Mouse (Mus musculus): ENCODE data around the gene Gigyf2. TPM values are rescaled to one million over a fixed set of nuclear protein-coding genes. Genes with fewer than 3 reads are reported as not detected.
A peak's percentile ranks its signal among the peaks of the same experiment; 100 is the strongest.
"Not testable (repeated sequence)": the region's sequence is repeated elsewhere in the genome, so short reads cannot be mapped to it uniquely, and the experiment has no call there.

The Gigyf2 gene
- polyA plus RNA-seq, 1 experiment: 35.7 TPM

GRCm38 (mm10) chr1:87409380-87409779, 82.6 kb downstream of the Gigyf2 start:
- no peak for TF ChIP-seq POLR2A (IDR thresholded peaks at IDR 0.05; ENCODE audit: borderline replicate concordance, low read depth, low read length)
- TF ChIP-seq CTCF (IDR thresholded peaks at IDR 0.05; ENCODE audit: low read depth, low read length): no peak
- Histone ChIP-seq H3K4me3 (ENCODE audit: insufficient read depth, low read length) (no peak overlapping the region), H3K4me1 (ENCODE audit: control insufficient read depth, insufficient read depth, low read length) (peaks cover 3% of the 10 kb centered on the region), H3K27ac (ENCODE audit: insufficient read depth, low read depth, low read length) (no peak overlapping the region)

- Histone ChIP-seq H3K27ac (ENCODE audit: insufficient read depth, low read depth, low read length) (no peak overlapping the region), H3K4me1 (ENCODE audit: control insufficient read depth, insufficient read depth, low read length) (no peaks in the 10 kb centered on the region), H3K4me3 (ENCODE audit: insufficient read depth, low read length) (no peak overlapping the region)
- TF ChIP-seq CTCF (IDR thresholded peaks at IDR 0.05; ENCODE audit: low read depth, low read length) (no peak), POLR2A (IDR thresholded peaks at IDR 0.05; ENCODE audit: borderline replicate concordance, low read depth, low read length) (no peak)
Observed at GRCm38 (mm10) chr1:87418733-87419132, 91.9 kb downstream of the Gigyf2 start.

- H3K27ac ChIP-seq (ENCODE audit: insufficient read depth, low read depth, low read length): no peak overlapping the region
- no peak overlapping the region for H3K4me3 ChIP-seq (ENCODE audit: insufficient read depth, low read length)
- TF ChIP-seq CTCF (IDR thresholded peaks at IDR 0.05; ENCODE audit: low read depth, low read length) (no peak), POLR2A (IDR thresholded peaks at IDR 0.05; ENCODE audit: borderline replicate concordance, low read depth, low read length) (no peak)
- no peaks in the 10 kb centered on the region for H3K4me1 ChIP-seq (ENCODE audit: control insufficient read depth, insufficient read depth, low read length)
Observed at GRCm38 (mm10) chr1:87435125-87435524, 108.3 kb downstream of the Gigyf2 start.

- H3K27ac ChIP-seq (ENCODE audit: insufficient read depth, low read depth, low read length): no peak overlapping the region
- TF ChIP-seq CTCF (IDR thresholded peaks at IDR 0.05; ENCODE audit: low read depth, low read length) (no peak), POLR2A (IDR thresholded peaks at IDR 0.05; ENCODE audit: borderline replicate concordance, low read depth, low read length) (no peak)
- H3K4me3 ChIP-seq (ENCODE audit: insufficient read depth, low read length): no peak overlapping the region
- no peaks in the 10 kb centered on the region for H3K4me1 ChIP-seq (ENCODE audit: control insufficient read depth, insufficient read depth, low read length)
Observed at GRCm38 (mm10) chr1:87436583-87436982, 109.8 kb downstream of the Gigyf2 start.

- H3K4me3 ChIP-seq (ENCODE audit: insufficient read depth, low read length): no peak overlapping the region
- no peaks in the 10 kb centered on the region for H3K4me1 ChIP-seq (ENCODE audit: control insufficient read depth, insufficient read depth, low read length)
- TF ChIP-seq POLR2A (IDR thresholded peaks at IDR 0.05; ENCODE audit: borderline replicate concordance, low read depth, low read length) (no peak), CTCF (IDR thresholded peaks at IDR 0.05; ENCODE audit: low read depth, low read length) (peak; percentile 82)
- no peak overlapping the region for H3K27ac ChIP-seq (ENCODE audit: insufficient read depth, low read depth, low read length)
Observed at GRCm38 (mm10) chr1:87447183-87448104, 120.6 kb downstream of the Gigyf2 start.

- no peak overlapping the region for H3K4me3 ChIP-seq (ENCODE audit: insufficient read depth, low read length)
- H3K27ac ChIP-seq (ENCODE audit: insufficient read depth, low read depth, low read length): no peak overlapping the region
- TF ChIP-seq CTCF (IDR thresholded peaks at IDR 0.05; ENCODE audit: low read depth, low read length) (no peak), POLR2A (IDR thresholded peaks at IDR 0.05; ENCODE audit: borderline replicate concordance, low read depth, low read length) (no peak)
- no peaks in the 10 kb centered on the region for H3K4me1 ChIP-seq (ENCODE audit: control insufficient read depth, insufficient read depth, low read length)
Observed at GRCm38 (mm10) chr1:87449432-87449831, 122.6 kb downstream of the Gigyf2 start.

GRCm38 (mm10) chr1:87456425-87456824, 129.6 kb downstream of the Gigyf2 start:
- H3K27ac ChIP-seq (ENCODE audit: insufficient read depth, low read depth, low read length): no peak overlapping the region
- TF ChIP-seq POLR2A (IDR thresholded peaks at IDR 0.05; ENCODE audit: borderline replicate concordance, low read depth, low read length) (no peak), CTCF (IDR thresholded peaks at IDR 0.05; ENCODE audit: low read depth, low read length) (no peak)
- no peaks in the 10 kb centered on the region for H3K4me1 ChIP-seq (ENCODE audit: control insufficient read depth, insufficient read depth, low read length)
- H3K4me3 ChIP-seq (ENCODE audit: insufficient read depth, low read length): no peak overlapping the region

- H3K4me3 ChIP-seq (ENCODE audit: insufficient read depth, low read length): no peak overlapping the region
- TF ChIP-seq POLR2A (IDR thresholded peaks at IDR 0.05; ENCODE audit: borderline replicate concordance, low read depth, low read length): no peak
- no peak for TF ChIP-seq CTCF (IDR thresholded peaks at IDR 0.05; ENCODE audit: low read depth, low read length)
- no peaks in the 10 kb centered on the region for H3K4me1 ChIP-seq (ENCODE audit: control insufficient read depth, insufficient read depth, low read length)
- H3K27ac ChIP-seq (ENCODE audit: insufficient read depth, low read depth, low read length): no peak overlapping the region
Observed at GRCm38 (mm10) chr1:87458045-87458444, 131.2 kb downstream of the Gigyf2 start.

GRCm38 (mm10) chr1:87459856-87460255, 133.1 kb downstream of the Gigyf2 start:
- not testable (repeated sequence) for H3K4me3 ChIP-seq (ENCODE audit: insufficient read depth, low read length); H3K27ac ChIP-seq (ENCODE audit: insufficient read depth, low read depth, low read length); H3K4me1 ChIP-seq (ENCODE audit: control insufficient read depth, insufficient read depth, low read length)

- no peak for TF ChIP-seq POLR2A (IDR thresholded peaks at IDR 0.05; ENCODE audit: borderline replicate concordance, low read depth, low read length)
- no peak for TF ChIP-seq CTCF (IDR thresholded peaks at IDR 0.05; ENCODE audit: low read depth, low read length)
- Histone ChIP-seq H3K4me3 (ENCODE audit: insufficient read depth, low read length) (no peak overlapping the region), H3K27ac (ENCODE audit: insufficient read depth, low read depth, low read length) (no peak overlapping the region), H3K4me1 (ENCODE audit: control insufficient read depth, insufficient read depth, low read length) (0 out of 2 replicates have a peak, but pooled peaks cover 3% of the 10 kb centered on the region)
Observed at GRCm38 (mm10) chr1:87467469-87467868, 140.7 kb downstream of the Gigyf2 start.
